Mouse (Mus musculus) olfactory bulb, adult 2 months (tissue): Measurements from ENCODE around the gene C1qtnf5.

Source experiments
- CTCF ChIP-seq: fragments of 200-500 bp; IDR thresholded peaks from 2 replicates; pipeline ENCODE4 v1.5.1; 2012; ENCODE audit warnings: low read depth, mild to moderate bottlenecking, low read length, moderate library complexity; ENCODE audit not compliant: insufficient read depth
- POLR2A ChIP-seq: fragments of 200-500 bp; IDR thresholded peaks from 2 replicates; pipeline ENCODE4 v1.6.1; 2012; ENCODE audit warnings: mild to moderate bottlenecking, low read depth, low read length, moderate library complexity; ENCODE audit not compliant: insufficient read depth

- TF ChIP-seq CTCF: no peak
- peak; percentile 35; the same call in 1 of the 2 replicates for TF ChIP-seq POLR2A
Observed at GRCm38 (mm10) chr9:44113105-44113789, 6.2 kb downstream of the C1qtnf5 start, which contains the start of the genes Gm49380 and Rnf26.
